Mouse (Mus musculus): ENCODE measurements around the gene Gm13090. TPM values are rescaled to one million over a fixed set of nuclear protein-coding genes. Genes with fewer than 3 reads are reported as not detected.
A peak's percentile ranks its signal among the peaks of the same experiment; 100 is the strongest.

The Gm13090 gene
- total RNA-seq (2021), result not detected
- long read RNA-seq, experiment 1, result 0 reads
- long read RNA-seq, experiment 2, result 0 reads

DNA sequence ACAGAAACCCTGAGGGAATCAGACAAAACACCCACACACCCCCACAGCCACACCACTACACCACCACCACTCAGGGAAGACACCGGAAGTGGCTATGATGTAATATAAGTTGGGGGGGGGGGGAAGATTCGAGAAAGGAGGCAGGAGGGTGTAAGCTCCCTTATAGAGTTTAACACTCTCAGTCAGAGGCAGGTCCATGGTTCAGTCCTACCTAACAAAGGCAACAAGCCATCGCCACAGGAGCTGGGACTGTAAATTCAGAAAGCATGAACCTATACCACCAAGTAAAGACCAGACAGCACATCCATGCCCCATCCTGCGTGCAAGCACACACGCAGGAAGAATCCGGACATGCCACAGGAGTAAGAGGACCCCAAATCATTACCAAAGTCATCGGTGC, at the start of gene Gm13090:
Gm13090 (plus strand) TSS at position 301 of the 400 bp plus-strand sequence.
- DNase-seq (ENCODE audit: low spot score in 2 of 2), result no peak

GRCm38 (mm10) chr4:151041506-151041905, 47.9 kb upstream of the Gm13090 start:
- DNase-seq (ENCODE audit: low spot score in 2 of 2), result no peak

DNA sequence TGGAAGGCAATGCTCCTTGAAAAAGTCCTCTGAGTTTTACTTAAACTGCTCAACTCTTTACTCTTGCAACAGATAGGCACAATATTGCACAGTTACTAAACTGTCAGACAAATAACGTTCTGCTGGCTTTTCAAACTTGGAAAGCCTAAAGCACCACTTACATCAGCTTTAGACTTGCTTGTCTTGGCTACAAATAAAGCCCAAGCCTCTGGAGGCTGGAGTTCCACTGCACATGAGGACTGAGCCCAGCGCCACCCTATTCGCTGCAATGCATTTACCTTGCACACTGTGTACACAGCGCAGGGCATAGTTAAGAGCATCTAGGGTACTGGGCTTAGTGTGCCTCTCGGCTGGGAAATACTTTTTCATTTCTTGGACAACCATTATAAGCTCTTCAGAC, 46.1 kb upstream of the Gm13090 start:
- no peak for DNase-seq (ENCODE audit: low spot score in 2 of 2)

DNA sequence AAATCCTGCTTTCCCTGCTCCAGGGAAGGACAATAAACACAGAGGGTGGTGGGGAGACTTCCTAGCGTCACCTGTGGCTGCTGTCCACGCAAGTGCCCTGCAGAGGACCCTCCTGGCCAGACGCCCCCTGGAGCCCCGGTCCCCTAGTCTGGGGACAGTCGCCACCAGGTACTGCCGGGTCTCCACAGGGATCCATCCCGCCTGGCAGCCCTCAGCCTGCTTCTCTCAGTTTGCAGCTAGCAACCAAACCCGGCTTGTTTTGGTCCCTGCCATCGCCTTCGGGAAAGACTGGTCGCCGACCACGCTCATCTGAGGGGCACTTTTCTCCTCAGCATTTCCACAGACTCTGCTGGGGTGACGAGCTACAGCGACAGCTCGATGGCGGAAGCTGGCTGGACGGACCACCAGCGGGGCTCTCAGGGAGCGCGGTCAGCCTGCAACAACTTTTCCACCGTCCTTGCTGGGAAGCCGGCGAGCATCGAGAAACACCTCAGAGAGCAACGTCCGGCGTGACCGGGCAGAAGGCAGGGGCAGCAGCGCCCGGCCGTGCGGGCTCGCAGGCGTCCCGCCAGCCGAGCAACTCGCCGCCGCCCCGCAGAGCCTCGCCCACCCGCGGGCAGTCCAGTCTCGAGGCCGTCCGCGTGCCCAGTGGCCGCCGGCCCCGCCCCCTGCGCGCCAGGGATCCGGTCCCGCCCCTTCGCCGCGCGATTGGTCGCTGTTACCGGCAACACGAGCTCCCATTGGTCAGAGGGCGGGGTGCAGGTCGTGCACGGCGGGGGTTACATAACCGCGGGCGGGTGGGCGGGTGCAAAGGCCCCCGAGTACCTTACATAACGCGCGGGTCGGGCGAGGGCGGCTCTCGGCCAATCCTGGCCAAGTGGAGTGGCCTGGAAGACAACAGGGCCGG, 45.1 kb upstream of the Gm13090 start, which contains the start of gene Per3:
Per3 (minus strand) TSS at position 629 of the 907 bp plus-strand sequence.
- peak; percentile 97 to 99 for DNase-seq (ENCODE audit: low spot score in 2 of 2)

GRCm38 (mm10) chr4:151044944-151045570, 44.3 kb upstream of the Gm13090 start:
- no peak for DNase-seq (ENCODE audit: low spot score in 2 of 2)

DNA sequence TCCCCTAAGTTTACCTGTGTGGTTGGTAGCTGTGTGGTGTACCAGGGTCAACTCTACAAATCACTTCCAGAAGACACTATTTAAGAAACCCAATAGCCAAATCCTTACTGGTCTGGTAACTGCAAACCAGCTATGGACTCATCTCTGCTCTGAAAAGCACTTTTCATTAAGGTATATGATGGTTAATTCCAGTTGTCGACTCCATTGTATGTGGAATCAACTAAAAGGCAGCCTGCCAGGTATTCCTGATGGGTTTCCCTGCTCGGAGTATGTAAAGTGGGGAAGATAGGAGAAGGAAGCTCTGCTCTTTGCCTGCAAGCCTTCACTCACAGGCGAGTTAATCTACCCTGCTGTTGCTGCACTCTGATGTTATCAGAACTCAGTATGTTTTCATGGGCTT, 42.8 kb upstream of the Gm13090 start:
- no peak for DNase-seq (ENCODE audit: low spot score in 2 of 2)

DNA sequence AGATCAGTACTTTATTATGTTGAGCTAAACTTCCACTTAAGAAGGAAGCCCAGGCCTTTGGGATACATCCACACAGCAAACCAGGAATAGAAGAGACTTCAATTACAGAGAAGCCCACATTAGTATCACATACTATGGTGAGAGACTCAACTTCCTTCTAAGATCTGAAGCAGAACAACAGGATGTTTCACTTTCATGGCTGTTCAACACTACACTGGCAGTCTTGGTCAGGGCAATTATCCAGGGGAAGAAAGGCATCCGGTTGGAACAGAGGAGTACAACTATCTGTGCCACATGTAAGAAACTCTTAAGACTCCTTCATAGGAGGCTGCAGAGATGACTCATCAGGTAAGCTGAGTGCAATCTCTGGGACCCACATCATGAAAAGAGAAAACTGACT, 38.2 kb upstream of the Gm13090 start:
- DNase-seq (ENCODE audit: low spot score in 2 of 2), result no peak

GRCm38 (mm10) chr4:151057347-151058321, 31.7 kb upstream of the Gm13090 start, which contains the start of gene Vamp3:
Gene Vamp3 (minus strand): TSS chr4:151057963.
- DNase-seq (ENCODE audit: low spot score in 2 of 2), result peak; percentile 98 to 99

DNA sequence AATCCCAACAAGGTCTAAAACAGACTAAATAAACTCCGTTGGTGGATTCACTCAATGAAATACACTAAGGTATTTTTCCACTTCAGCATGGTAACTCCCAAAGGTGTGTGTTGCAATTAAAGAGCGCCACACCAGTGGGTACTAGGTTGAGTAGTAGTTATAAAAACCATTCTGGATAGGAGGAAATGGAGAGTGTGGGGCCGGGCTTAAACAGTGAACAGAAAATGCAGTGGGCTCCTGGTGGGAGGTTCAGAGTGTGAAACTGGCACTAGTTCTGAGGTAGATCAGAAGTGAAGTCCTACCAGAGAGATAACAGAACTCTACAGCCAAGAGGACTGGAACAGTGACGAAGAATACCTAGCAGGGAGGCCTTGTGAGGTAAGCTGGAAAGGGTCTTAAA, 30.7 kb upstream of the Gm13090 start:
- DNase-seq (ENCODE audit: low spot score in 2 of 2), result no peak

DNA sequence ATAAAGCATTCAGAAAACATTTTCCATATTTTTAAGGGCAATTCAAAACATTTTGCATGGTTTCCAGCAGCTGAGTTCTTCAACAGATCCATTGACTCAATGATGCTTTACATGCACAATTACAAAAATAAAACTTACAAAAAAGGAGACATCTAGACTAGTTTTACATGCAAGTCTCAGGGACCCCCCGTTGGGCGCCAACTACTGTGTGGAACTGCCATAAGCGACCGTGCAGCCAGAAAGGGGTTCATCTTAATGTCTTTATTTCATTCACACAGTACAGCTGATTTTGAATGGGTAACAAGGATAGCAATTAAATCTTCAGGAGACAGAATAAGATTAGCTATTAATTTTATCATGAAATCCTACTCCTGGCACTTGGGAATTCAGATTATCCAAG, 29.8 kb upstream of the Gm13090 start:
- DNase-seq (ENCODE audit: low spot score in 2 of 2), result no peak

DNA sequence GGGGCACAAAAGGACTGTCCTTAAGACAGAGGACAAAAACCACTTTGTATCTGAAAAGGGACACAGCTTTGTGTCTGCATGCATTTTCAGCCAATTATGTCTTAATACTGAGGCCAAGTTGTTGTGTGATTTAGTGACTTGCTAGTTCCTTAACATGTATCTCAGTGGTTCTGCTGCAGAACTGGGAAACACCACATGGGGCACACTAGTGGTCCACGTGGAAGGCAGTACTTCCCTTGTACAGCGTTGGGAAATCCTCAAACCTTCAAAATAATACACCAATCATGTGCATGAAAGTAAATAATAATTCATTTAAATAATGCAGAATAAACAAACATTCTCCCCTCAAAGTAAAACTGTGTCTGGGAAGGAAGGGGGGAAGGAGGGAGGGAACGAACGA, 20.6 kb upstream of the Gm13090 start:
- no peak for DNase-seq (ENCODE audit: low spot score in 2 of 2)

- no peak for DNase-seq (ENCODE audit: low spot score in 2 of 2)
Measured at GRCm38 (mm10) chr4:151070962-151071361, 18.4 kb upstream of the Gm13090 start.

DNA sequence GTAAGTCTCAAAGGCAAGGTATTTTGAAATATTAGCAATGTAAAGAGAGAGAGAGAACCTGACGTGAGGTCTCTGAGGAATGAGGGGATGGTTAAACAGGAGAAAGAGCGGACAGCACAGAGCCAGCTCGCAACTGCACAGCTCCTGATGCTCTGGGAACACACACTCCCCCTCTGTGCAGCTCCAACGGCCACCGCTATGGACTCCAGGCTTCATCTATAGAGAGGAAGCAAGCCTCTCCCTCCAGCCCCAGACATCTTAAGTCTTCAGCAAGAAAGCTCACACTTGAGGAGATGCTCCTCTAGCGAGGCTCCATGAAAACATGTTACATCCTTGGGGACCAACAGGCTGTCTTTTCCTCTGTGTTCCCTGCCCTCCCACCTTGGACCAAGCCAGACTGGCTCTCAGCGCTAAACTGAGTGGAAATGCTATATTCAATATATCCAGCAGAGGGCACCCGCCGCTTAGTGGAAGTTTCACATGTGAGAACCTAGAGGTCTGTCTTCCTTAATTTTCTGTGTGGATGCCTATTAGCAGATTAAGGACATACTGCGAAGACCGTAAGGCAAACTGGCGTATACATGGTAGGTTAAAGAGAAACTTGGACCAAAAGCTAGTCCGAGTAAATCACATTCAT, 16.1 kb upstream of the Gm13090 start:
- peak; percentile 71 to 78 for DNase-seq (ENCODE audit: low spot score in 2 of 2)

GRCm38 (mm10) chr4:151074817-151075216, 14.6 kb upstream of the Gm13090 start:
- no peak for DNase-seq (ENCODE audit: low spot score in 2 of 2)

GRCm38 (mm10) chr4:151081355-151081754, 8.0 kb upstream of the Gm13090 start:
- no peak for DNase-seq (ENCODE audit: low spot score in 2 of 2)

DNA sequence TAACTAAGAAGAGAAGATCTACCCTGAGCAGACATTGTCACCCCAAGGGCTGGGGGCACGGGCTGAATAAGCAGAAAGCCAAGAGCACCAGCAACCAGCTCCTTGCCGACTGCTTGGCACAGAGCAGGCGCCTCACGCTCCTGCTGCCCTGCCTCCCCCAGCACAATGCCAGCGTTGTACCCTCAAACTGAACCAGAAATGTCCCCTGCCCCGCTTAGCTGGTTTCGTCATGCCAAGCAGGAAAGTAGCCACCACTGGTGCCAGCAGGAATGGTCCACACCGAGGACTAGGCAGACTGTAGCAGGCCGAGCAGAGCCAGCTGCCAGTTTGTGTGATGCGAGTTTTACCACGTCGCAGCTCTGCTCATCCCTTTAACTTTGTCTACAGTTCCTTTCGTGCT, 7.4 kb upstream of the Gm13090 start:
- DNase-seq (ENCODE audit: low spot score in 2 of 2), result no peak

DNA sequence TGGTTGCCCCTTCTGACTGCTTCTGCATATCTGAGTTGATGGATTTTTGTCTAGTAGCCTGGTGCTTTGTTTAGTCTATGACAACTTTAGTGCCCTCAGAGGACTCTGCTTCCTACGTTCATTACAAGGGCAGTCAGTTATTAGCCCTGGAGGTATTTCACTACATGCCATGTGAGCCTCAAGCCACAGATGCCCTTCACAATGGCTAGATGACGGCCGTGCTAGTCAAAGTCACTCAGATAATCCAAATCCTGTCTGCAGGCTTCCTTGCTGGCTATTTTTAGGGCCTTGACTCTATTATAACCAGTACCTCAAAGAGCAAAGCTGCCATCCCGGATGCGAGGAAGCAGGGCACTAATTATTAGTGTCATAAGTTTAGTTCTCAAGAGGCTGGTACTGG, 6.3 kb upstream of the Gm13090 start:
- DNase-seq (ENCODE audit: low spot score in 2 of 2), result no peak

GRCm38 (mm10) chr4:151087358-151087757, 2.0 kb upstream of the Gm13090 start:
- DNase-seq (ENCODE audit: low spot score in 2 of 2), result no peak

DNA sequence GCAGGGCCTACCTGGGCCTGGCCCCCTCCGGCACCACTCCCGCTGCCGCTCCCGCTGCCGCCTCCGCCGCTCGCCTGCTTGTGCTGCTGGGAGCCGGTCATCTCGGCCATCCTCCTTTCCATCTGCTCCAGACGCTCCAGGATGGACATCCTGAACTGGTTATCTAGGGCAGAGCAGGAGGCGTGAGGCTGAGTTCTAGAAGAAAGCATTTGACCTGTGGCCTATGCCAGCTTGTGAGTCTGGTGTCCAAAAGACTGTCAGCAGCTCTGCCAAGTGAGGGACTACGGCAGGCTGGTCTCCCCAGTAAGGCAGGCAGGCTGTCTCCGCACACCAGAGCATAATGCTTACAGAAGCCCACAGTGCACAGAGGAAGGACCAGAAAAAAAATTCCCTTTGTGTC, 551 bp upstream of the Gm13090 start:
- DNase-seq (ENCODE audit: low spot score in 2 of 2), result no peak

DNA sequence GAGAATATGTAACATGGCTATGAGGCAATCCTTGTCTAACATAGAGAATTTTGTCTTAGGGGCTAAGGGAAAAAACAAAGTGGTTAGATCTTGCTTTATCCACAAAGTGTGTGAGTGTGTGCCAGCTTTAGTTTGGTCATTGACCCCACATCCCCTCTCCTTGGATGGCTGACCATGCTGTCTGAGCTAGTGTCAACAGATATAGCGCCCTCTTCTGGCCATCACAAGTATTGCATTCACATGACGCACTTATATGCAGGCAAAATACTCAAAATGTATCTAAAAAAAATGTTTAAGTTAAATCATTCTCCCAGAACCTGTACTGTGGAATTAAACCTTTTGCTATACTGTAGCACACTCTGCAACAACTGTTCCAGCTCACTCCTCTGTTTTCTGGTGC, 5.8 kb downstream of the Gm13090 start:
- no peak for DNase-seq (ENCODE audit: low spot score in 2 of 2)

Data from adrenal gland, adult 18-20 months (tissue).